Mouse (Mus musculus) central nervous system, embryonic 14 days (tissue): Measurements from ENCODE around the gene Rnf34. TPM values are rescaled to one million over a fixed set of nuclear protein-coding genes. Genes with fewer than 3 reads are reported as not detected.

Source experiments
- polyA plus RNA-seq: library from polyadenylated mRNA; depleted of rRNA; stranded (reverse); fragments of >200 nt; gene quantifications from 2 replicates; pipeline ENCODE4 v1.2.3, GENCODE M21; 2012; rRNA removed

Gene Rnf34
- polyA plus RNA-seq = 33.9 and 38.7 TPM in 2 replicates

DNA sequence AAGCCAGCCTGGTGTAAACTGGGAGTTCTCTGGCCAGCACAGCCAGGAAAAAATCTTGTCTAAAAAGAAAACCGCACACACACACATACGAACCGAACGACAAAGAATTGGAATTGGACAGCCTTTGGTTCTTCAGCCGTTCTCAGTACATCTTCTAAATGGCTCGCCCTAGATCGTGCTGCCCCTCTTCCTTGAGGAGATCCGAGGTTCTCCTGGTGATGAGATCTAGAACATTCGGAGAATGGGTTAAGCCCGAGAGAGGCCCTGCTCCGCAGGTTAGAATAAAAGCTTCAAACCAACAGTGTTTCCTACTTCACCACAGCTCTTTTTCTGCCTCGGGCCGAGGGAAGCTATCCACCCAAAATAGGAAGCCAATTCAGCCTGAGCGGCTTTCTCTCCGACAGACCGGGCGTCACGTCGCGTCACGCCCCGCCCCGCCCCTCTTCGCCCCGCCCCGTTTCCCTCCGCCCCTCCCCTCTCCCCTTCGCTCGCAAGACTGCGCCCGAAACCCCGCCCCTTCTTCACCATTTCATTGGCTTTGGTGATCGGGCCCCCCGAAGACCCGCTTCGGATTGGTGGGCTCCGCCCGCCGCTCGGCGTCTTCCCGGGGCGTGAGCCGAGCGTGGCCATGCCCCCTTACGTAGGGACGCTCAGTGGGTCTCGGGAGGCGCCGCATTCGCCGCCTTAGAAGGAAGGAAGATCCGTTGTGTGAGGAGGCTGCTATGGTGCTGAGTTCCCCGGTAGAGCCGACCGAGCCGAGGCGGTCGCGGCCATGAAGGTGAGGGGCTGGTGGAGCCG is at the start of gene Rnf34:
Rnf34 (plus strand) TSS at position 528 of the 798 bp plus-strand sequence.

DNA sequence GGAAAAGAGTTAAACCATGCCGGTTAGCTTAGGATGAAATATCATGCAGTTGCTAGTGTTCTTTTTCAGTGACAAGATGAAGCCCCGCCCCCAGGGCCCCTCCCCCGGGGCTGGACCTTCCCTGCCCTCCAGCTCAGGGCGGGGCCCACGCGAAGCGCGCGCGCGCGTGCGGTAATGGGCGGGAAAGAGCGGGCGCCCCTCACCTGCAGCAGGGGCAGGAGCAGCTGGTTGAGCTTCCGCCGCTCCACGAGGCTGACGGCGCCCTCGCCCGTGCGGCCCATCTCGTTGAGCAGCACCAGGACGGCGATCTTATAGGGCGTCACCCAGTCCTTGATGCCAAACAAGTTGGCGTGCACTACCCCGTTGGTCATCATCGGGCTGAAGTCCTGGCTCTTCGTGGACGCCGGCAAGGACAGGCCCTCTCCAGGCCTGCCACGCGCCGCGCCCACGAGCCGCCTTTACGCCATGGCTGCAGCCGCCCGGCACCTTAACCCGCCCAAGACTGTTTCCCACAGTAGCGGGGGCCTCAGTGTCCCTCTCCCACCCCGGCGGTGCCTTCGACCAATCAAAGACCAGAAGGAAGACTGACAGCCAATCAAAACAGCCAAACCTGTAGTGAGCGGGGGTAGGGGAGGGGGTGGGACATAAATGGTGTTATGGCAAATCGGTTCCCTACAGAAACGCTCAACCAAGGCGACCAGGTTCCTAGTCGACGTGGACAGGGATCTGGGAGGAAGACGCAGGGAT is 28.9 kb upstream of the Rnf34 start, which contains the start of gene Anapc5:
Anapc5 (minus strand) TSS at position 563 of the 747 bp plus-strand sequence.

Other genes with a start within 250 kb of the Rnf34 start
- 29.1 and 31.4 TPM in 2 replicates for gene Ift81, start 235.5 kb upstream of the Rnf34 start, polyA plus RNA-seq
- 4.3 and 6.2 TPM in 2 replicates for gene P2rx7, start 206.1 kb upstream of the Rnf34 start, polyA plus RNA-seq
- gene P2rx4, start 142.5 kb upstream of the Rnf34 start, polyA plus RNA-seq = 10.0 and 11.9 TPM in 2 replicates
- 50.2 and 53.3 TPM in 2 replicates for gene Camkk2, start 70.6 kb upstream of the Rnf34 start, polyA plus RNA-seq
- gene Anapc5, start 28.7 kb upstream of the Rnf34 start, polyA plus RNA-seq = 648 and 686 TPM in 2 replicates
- gene Kdm2b, start 139.8 kb downstream of the Rnf34 start, polyA plus RNA-seq = 79.0 and 91.3 TPM in 2 replicates
- gene Orai1, start 165.0 kb downstream of the Rnf34 start, polyA plus RNA-seq = 15.2 and 16.0 TPM in 2 replicates
- 0.26 and 0.29 TPM in 2 replicates for gene Morn3, start 197.0 kb downstream of the Rnf34 start, polyA plus RNA-seq
- 12.9 and 15.0 TPM in 2 replicates for gene Tmem120b, start 218.4 kb downstream of the Rnf34 start, polyA plus RNA-seq